Mouse (Mus musculus) urinary bladder, postnatal 36 days (tissue): ENCODE measurements around the gene Lekr1.

Experiments used
- DNase-seq, 2 experiments: peaks; one replicate each; pipeline ENCODE4 v3.0.0; 2022; ENCODE audit warnings: low spot score in 2 of 2, mixed read lengths in 1 of 2

The Lekr1 gene

GRCm38 (mm10) chr3:65656451-65656850, 9.6 kb upstream of the Lekr1 start:
- no peak for DNase-seq

- DNase-seq = no peak
These were observed 8.9 kb upstream of the Lekr1 start for GRCm38 (mm10) chr3:65656902-65657660.

GRCm38 (mm10) chr3:65658081-65658612, 7.9 kb upstream of the Lekr1 start:
- no peak for DNase-seq

GRCm38 (mm10) chr3:65658721-65659619, 7.1 kb upstream of the Lekr1 start:
- peak; percentile 66 to 75 for DNase-seq

- DNase-seq = no peak
These were observed 6.5 kb upstream of the Lekr1 start for GRCm38 (mm10) chr3:65659620-65659932.

- DNase-seq = no peak
These were observed 5.7 kb upstream of the Lekr1 start for GRCm38 (mm10) chr3:65660336-65660735.

GRCm38 (mm10) chr3:65661731-65662130, 4.3 kb upstream of the Lekr1 start:
- no peak for DNase-seq

- peak in 1 of 2 experiments; percentile 30 for DNase-seq
These were observed 2.9 kb upstream of the Lekr1 start for GRCm38 (mm10) chr3:65663176-65663575.

GRCm38 (mm10) chr3:65670216-65670615, 4.2 kb downstream of the Lekr1 start:
- peak in 1 of 2 experiments; percentile 12 for DNase-seq

- no peak for DNase-seq
These were observed 7.7 kb downstream of the Lekr1 start for GRCm38 (mm10) chr3:65673725-65674124.

- no peak for DNase-seq
These were observed 14.6 kb downstream of the Lekr1 start for GRCm38 (mm10) chr3:65680612-65681011.

GRCm38 (mm10) chr3:65689705-65690104, 23.7 kb downstream of the Lekr1 start:
- DNase-seq = no peak

GRCm38 (mm10) chr3:65690850-65691249, 24.8 kb downstream of the Lekr1 start:
- no peak for DNase-seq

- DNase-seq = no peak
These were observed 33.7 kb downstream of the Lekr1 start for GRCm38 (mm10) chr3:65699704-65700103.

- no peak for DNase-seq
These were observed 48.3 kb downstream of the Lekr1 start for GRCm38 (mm10) chr3:65714372-65714771.

GRCm38 (mm10) chr3:65717406-65717805, 51.4 kb downstream of the Lekr1 start:
- no peak for DNase-seq

- no peak for DNase-seq
These were observed 56.9 kb downstream of the Lekr1 start for GRCm38 (mm10) chr3:65722897-65723296.

GRCm38 (mm10) chr3:65723664-65724063, 57.6 kb downstream of the Lekr1 start:
- no peak for DNase-seq

- DNase-seq = no peak
These were observed 71.8 kb downstream of the Lekr1 start for GRCm38 (mm10) chr3:65737816-65738215.

GRCm38 (mm10) chr3:65744936-65745335, 78.9 kb downstream of the Lekr1 start:
- DNase-seq = no peak

GRCm38 (mm10) chr3:65764511-65765508, 98.8 kb downstream of the Lekr1 start:
- DNase-seq = no peak
